Mouse (Mus musculus): ENCODE measurements around the gene Arrb1. TPM values are rescaled to one million over a fixed set of nuclear protein-coding genes. Genes with fewer than 3 reads are reported as not detected.

The Arrb1 gene
- polyA plus RNA-seq, 1 experiment, result 135 TPM

DNA sequence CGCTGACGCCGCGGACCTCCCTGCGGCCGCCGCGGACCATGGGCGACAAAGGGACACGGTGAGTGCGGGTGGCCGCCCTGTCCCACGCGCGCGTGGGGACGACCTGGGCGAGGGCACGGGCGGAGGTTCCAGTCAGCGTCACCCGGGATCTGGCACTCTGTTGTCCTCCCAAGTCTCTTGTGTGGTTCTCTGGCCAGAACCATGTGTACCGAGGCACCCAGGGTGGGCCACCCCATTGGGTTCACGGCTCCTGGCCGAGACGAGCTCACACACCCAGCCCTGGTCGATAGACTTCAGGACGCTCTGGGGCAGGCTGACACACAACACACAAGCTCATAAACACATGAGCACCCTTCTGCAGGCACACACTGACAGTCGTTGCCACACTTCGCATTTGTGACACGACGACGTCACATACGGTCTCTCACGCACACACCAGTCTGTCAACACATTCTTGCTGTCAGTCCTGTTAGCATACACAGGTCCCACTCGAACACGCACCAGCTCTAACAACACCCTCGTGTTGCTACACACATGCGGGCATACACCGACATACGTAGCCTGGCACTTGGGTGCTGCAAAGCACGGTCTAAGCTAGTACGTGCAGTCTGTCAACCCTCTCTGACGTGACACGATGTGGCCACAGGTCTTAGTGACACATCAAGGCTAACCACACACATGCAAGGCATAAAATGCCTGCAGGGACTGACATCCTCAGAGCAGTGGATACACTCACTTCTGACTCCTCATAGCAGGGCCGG lies 655 bp downstream of the Arrb1 start:
- peak in 1 of 2 experiments; percentile 52 for DNase-seq (ENCODE audit: extremely low spot score in 1 of 2, low spot score in 1 of 2)

DNA sequence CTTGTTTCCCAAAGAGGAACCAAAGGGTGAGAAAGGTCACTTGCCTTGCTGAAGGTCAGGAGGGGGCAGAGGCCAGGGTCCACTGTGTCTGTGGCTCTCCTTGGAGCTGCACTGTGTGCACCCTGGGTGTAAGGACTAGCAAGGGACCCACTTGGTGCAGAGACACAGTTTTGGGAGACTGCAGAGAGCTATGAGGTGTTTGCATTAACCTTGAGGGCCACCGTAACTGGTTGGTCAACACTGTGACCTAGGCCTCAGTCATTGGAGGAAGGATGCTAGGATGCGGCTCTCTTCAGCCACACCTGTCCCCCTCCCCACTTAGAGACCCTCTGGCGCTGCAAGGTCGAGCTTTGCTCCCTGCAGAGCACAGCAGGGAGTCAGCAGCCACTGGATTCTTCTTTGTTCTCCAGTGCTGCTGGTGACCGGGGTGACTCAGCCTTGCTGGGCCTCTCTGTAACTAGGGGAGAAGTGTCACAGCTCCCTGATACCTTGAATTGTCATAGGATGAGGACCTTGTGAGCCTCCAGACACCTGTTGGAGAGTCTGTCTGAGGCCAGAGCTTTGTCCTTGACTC lies 2.0 kb downstream of the Arrb1 start:
- no peak for DNase-seq (ENCODE audit: extremely low spot score in 1 of 2, low spot score in 1 of 2)

DNA sequence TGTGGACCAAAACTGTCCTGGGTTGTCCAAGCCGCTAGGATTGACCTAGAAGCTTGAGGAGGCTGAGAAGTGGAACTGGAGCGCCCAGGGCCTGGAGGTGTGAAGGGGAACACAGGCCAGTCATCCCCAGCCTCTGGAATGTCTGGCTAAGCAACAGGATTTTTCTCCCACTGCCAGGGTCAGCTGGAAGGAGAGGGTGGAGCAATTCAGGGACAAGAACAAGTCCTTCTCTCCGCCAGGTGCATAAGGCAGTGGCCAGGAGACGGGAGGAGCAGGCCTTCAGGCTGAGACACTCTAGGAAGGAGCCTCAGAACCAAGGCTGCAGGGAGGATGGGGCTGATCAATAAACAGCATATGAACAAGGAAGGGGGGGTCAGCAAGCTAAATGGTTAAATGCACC lies 3.2 kb downstream of the Arrb1 start:
- DNase-seq (ENCODE audit: extremely low spot score in 1 of 2, low spot score in 1 of 2), result no peak

DNA sequence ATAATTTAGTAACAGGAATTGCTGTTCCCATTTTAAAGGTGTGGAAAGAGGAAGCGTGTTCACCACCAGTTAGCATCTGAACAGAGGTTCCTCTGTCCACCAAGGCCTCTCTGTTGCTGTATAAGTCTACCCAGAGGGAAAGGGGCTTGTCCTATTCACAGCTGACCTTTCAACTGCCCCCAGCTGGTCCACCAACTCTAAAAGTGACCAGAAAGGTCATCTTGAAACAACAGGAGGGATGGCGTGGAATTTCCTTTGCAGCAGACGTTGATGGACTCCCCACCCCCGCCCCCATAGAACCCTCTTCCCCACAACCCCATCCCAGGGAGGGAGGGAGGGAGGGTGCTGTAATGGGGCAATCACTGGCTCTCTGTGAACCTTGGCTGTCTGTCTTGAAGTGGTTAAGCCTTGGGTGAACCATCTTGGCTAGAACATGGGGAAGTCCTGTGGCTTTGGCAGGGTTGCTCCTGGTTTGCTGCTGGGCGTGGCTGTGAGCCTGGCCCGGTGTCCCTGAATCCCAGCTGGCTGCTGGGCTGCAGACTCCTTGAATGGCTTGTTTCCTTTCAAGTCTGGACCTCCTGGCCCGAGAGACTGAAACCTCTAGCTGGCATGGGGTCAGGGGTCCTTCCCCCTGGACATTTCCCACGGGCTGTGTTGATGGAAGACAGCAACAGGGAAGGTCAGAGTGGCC lies 4.1 kb downstream of the Arrb1 start:
- no peak for DNase-seq (ENCODE audit: extremely low spot score in 1 of 2, low spot score in 1 of 2)

DNA sequence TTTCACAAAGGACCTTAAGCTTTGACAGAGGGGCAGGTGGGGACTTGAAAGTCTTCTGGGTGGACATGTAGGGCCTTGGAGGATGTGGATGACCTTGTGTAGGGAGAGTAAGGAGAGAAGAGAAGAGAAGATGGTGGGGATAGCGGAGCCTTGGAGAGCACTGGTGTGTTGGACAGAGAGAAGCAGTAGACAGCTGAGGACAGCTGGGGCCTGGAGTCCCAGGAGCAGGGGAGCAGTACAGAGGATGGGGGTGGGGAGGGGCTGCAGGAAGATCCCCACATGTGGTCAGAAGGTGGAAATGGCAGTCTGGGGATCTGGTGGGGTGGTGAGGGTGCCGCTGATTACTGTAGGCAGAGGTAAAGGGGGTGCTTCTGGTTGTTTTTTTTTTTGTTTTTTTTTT lies 4.8 kb downstream of the Arrb1 start:
- no peak for DNase-seq (ENCODE audit: extremely low spot score in 1 of 2, low spot score in 1 of 2)

DNA sequence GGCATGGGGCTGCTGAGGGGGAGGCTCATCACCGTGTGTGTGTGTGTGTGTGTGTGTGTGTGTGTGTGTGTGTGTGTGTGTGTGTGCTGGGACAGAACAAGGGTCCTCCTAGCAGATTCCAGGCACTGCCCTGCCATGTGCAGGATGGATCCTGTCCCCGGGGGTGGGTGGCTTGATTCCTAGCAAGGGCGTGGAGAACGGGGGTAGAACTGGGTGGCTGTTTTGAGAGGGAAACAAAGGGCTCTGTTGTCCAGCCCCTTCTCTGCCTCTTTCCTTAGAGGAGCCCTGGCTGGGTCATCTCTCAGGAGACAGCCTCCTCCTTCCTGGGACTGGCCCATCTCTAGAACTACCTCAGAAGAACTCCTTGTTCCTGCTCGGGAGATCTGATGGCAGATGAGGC lies 5.9 kb downstream of the Arrb1 start:
- DNase-seq (ENCODE audit: extremely low spot score in 1 of 2, low spot score in 1 of 2), result no peak

DNA sequence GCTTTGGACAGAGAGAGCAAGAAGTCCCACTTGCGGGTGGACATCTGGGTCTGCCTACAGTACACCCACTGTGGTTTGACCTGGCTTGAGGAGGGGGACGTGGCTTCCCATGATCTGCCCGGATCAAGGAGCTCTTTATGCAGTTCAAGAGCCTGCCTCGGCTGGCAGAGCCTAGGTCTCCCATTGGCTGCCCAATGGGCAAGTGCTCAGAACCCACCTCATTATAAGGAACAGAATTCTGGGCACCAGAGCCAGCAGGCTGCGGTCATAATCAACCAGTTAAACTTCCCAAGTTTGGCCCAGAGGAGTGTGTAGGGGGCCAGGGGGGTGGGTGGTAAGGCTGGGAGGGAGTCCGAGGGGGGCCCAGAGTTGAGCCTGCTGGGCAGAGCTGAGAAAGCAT lies 9.0 kb downstream of the Arrb1 start:
- no peak for DNase-seq (ENCODE audit: extremely low spot score in 1 of 2, low spot score in 1 of 2)

DNA sequence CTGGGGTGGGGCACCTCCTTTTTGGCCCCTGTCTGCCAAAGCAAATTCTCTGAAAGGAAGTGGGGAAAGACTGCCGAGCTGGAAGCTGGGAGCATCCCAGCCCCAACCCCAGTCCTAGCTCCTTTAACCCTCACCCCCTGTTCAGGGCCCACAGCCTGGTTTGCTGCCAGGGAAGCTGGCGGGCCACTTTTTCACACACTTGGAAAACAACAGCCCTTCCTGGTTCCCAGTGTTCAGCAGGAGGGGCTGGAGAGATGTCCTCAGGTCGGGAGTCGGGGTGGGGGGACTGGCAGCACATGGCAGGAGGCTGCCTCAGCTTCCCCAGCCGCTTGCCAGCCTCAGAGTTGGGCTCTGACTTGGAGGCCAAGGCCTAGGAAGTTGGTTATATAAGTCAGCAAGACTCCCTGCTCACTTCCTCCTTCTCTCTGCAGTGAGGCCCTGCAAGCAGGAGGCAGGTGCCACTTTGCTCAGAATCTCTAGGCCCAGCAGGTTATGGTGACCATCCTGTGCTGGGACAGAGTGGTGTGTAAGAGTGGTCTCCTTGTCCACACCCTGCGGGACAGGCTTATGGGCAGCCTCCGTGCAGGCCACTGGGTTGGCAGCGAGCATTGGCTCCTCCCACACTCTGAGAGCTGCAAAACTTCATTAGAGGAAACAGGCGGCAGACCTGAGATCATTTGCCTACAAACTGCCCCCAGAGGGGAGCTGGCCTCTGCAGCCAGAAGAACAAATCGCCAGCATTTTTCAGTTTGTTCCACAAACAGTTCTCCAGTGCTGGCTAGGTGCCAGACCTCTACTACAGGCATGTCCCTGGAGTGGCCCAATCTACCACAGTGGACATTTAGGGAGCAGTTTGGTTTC lies 10.8 kb downstream of the Arrb1 start:
- DNase-seq (ENCODE audit: extremely low spot score in 1 of 2, low spot score in 1 of 2), result peak in 1 of 2 experiments; percentile 53

DNA sequence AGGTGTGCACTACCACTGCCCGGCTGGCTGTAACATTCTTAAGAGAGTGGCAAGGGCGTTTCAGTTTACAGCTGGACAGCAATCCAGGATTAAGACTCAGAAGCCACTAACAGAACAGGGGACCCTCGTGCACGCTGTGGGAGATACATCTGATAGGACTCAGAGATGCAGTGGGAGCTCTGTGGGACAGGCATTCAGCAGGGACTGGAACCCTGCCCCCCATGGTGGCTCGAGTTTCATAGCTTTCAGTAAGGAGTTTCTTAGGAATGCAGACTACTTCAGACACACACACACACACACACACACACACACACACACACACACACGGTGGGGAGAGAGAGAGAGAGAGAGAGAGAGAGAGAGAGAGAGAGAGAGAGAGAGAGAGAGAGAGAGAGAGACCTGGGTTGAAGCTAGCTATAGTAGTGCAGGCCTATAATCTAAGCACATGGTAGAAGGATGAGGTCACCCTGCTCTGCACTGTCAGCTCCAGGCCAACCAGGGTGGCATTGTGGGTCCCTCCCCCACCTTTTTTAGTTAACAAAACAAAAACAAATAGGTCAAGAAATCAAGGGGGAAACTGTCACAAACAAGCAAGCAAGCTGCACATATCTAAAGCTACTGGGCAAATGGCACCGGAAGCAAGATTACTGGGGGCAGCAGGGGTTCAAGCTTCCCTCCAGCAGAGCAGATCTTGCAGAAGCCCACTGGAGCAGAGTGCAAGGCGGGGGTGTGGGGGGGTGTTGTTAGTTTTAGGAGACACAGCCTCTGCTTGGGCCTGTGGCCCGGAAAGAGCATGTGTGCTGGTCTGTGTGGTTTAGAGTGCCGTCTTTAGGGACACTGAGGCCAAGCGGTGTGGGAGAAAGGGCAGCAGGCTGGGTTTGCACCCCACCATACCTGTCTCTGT lies 12.6 kb downstream of the Arrb1 start:
- DNase-seq (ENCODE audit: extremely low spot score in 1 of 2, low spot score in 1 of 2), result no peak

DNA sequence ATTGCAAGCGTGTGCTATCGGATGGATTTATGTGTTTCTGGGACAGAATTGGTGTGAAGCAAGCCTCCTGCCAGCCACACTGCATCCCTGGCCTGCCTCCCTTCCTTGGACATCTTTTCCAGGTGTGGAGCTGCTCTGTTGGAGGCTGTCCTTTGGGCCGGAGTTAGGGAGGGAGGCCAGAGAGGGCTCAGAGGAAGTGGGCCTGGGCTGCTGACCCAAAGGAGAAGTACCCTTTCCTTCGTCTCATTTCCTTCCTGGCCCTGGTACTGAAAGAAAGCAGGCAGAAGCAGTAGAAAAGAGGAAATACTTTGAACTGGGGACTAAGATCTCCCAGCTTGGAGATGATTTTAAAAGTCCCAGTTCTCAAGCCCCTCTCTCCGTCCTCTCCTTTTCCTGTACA lies 14.4 kb downstream of the Arrb1 start:
- DNase-seq (ENCODE audit: extremely low spot score in 1 of 2, low spot score in 1 of 2), result no peak

DNA sequence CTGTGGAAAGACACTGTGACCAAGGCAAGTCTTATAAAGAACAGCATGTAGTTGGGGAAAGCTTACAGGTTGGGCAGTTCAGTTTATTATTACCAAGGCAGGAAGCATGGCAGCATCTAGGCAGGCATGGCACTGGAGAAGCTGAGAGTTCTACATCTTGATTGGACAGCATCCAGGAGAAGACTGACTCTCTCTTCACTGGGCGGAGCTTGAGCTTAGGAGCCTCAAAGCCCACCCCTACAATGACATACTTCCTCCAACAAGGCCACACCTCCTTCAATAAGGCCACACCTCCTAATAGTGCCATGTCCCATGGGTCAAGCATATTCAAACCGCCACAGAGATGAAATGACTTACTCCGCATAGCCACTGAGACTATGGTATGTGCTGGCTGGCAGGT lies 16.4 kb downstream of the Arrb1 start:
- no peak for DNase-seq (ENCODE audit: extremely low spot score in 1 of 2, low spot score in 1 of 2)

DNA sequence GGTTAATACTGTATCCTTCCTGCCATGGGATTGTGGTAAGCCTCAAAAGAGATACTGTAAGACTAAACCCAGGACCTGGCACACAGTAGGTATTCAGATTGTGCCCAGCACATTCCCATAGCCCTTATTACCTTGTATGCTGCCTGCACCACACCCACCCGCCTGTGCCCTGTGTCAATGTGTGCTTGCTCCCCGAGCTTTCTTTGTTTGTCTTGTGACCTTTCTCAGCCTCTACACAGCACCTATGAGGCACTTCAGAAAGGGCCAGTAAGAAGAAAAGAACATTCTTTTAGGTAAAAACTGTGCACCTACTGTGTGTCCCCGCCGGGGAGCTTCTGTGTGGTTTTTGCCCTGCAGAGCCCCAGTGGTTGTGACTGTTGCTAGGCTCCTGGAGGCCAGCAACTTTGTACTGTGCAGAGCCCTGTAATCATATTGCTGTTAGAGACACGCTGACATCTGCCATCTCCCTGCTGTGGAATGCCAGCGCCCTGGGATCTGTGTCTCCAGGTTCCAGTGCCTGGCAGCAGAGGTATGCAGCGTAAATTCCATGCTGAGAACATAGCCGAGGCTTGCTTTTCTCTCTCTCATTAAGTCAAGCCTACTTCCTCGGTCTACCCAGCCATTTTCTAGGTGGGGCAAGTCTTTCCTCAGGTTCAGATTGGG lies 18.1 kb downstream of the Arrb1 start:
- no peak for DNase-seq (ENCODE audit: extremely low spot score in 1 of 2, low spot score in 1 of 2)

DNA sequence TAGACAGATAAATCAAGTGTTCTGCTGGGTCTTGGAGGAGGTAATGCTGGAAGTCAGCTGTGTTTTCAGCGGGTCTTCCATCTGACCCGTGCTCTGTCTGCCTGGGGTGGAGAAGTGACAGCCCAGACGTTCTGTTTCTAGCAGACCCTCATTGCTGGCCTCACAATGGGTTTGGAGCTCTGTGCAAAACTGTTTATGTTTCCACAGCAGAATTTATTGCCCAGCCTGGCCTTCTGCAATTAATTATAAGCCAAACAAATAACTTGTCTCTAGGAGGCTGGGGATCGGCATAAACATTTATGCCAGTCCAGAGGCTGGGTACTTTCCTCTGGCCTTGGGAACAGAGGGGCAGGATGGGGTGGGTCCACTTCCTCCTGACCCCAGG lies 18.6 kb downstream of the Arrb1 start:
- DNase-seq (ENCODE audit: extremely low spot score in 1 of 2, low spot score in 1 of 2), result no peak

DNA sequence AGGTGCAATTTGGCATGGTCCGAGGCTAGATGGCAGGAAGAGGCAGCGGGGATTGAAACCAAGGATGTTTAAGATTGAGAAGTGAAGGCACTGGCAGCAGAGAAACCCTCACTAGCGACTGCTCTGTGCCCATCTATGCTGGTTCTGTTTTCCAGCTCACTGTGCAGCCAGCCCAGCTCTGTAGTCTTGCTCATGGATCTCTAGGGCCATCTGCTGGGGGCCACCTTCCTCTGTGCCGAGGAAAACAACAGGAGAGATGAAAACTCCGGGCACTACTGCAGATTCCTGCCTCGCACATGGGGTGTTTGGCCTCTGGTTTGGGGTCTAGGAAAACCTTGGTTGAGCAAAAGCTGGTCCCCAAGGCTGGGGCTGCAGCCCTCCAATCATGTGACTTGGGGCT lies 20.6 kb downstream of the Arrb1 start:
- DNase-seq (ENCODE audit: extremely low spot score in 1 of 2, low spot score in 1 of 2), result peak in 1 of 2 experiments; percentile 82

DNA sequence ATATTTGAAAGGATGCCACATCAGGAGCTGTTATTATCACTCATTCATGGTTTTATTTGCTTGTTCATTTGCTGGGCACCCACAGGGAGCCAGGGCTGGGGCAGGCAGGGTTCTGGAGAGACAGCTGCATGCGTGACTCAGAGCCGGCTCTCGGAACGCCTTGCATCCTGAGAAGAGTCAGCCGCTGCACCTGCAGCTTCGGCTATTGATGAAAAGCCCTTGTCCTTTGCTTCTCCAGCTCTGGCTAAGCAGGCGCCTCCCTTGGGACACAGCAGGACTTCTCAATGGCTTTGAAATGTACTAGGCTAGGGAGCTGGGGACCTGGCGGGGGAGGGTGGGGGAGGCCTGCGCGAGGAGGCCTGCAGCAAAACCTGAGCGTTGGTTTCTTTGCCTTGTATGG lies 23.8 kb downstream of the Arrb1 start:
- DNase-seq (ENCODE audit: extremely low spot score in 1 of 2, low spot score in 1 of 2), result no peak

DNA sequence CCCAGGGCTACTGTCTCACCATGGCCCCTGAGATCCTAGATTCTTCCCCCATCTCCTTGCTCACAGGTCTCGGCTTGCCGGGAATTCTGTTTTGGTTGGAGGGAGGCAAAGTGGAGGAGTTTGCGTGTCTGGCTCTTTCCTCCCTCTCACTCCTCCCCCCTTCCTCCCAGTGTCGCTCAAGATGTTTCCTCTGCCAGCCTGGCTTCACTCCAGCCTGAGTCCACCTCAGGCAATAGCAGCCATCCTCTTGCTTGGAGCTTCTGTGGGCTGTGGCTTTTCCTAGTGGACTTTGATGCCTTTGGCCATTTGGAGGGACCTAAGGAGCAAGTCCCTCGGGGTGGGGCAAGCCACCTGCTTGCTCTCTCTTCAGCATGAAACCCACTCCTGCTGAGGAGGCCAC lies 27.2 kb downstream of the Arrb1 start:
- peak in 1 of 2 experiments; percentile 76 for DNase-seq (ENCODE audit: extremely low spot score in 1 of 2, low spot score in 1 of 2)

DNA sequence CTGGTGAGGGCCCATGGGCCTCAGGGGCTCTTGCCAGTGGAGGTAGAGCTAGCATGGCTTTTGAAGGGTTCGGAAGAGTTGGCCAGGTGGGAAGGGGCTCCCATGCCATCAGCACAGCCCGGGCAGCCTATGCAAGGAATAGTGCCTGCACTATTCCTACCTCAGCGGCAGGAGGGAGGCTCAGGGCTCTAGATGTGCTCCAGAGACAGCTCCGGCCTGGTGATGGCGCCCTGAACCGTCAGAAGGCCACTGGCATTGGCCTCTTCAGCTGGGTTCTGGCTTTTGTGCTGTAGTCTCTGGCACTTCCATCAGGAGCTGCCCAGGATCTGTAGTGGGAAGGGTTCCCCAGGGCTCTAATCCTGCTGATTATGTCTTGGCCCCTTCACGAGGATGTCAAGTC lies 28.0 kb downstream of the Arrb1 start:
- no peak for DNase-seq (ENCODE audit: extremely low spot score in 1 of 2, low spot score in 1 of 2)

DNA sequence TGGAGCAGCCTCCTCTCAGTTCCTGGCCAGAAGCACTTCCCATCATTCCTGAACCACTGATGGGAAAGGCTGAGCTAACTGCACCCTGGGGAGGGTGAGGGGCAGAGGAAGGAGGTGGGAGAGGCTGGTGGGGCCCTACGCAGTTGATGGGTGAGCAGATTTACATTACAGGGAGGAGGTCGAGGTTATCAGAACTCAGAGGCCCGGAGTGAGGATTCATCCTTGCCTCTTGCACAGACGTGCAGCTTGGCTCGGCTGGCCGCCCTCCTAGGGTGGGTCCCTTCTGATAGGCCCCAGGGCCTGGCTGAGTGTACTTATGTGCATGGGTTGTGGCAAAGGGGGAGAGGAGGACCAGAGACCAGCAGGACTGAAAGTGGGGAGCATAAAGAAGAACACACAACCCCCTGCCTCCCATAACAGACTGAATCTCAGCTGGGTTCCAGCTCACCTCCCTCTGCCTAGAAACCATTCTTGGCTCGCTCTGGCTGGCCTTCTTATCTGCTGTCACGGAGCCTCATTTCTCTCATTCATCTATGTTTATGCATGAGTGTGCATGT lies 30.1 kb downstream of the Arrb1 start:
- DNase-seq (ENCODE audit: extremely low spot score in 1 of 2, low spot score in 1 of 2), result no peak

DNA sequence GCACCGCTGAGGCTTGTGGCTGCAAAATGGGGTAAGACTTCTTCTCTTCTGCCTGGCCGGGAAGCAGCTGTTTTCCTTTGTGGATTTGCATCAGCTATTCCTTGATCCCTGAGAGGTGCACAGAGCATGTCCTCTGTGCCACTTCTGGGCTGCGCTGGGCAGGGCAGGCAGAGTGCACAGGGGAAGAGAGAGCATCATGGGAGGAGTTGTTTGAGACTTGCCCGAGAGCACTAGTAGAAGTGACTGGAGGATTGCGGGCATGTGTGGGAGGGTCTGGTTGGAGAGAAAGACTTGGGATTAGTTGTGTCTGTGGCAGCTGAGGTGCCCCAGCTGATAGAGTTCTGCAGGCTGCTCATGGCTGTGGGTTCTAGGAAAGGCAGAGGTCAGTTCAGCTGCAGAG lies 35.4 kb downstream of the Arrb1 start:
- DNase-seq (ENCODE audit: extremely low spot score in 1 of 2, low spot score in 1 of 2), result no peak
